Mouse (Mus musculus) liver, embryonic 13.5 days (tissue): Measurements from ENCODE around the gene Ide. TPM values are rescaled to one million over a fixed set of nuclear protein-coding genes. Genes with fewer than 3 reads are reported as not detected.
A peak's percentile ranks its signal among the peaks of the same experiment; 100 is the strongest.

Source experiments
- ATAC-seq: fragments of 200-750 bp; cut with Nextera tagmentation; 2 replicates; pipeline ENCODE4 v1.8.0; 2017; ENCODE audit warnings: low read depth, mild to moderate bottlenecking, moderate number of reproducible peaks, moderate library complexity
- DNase-seq: peaks from one replicate; pipeline ENCODE4 v3.0.0; 2022
- H3K27ac ChIP-seq: fragments of 300-500 bp; sonication (generic); 2 replicates; pipeline ENCODE4 v1.5.1; 2015; ENCODE audit warnings: moderate library complexity, mild to moderate bottlenecking, inconsistent platforms
- H3K27me3 ChIP-seq: fragments of 300-500 bp; sonication (generic); 2 replicates; pipeline ENCODE4 v1.6.1; 2015; ENCODE audit warnings: mild to moderate bottlenecking, inconsistent platforms
- H3K36me3 ChIP-seq: fragments of 300-500 bp; sonication (generic); 2 replicates; pipeline ENCODE4 v1.6.1; 2015; ENCODE audit warnings: mild to moderate bottlenecking, inconsistent platforms
- H3K4me1 ChIP-seq: fragments of 300-500 bp; sonication (generic); replicated peaks from 2 replicates; pipeline ENCODE4 v1.6.1; 2015; ENCODE audit warnings: inconsistent platforms
- H3K4me2 ChIP-seq: fragments of 300-500 bp; sonication (generic); 2 replicates; pipeline ENCODE4 v1.6.1; 2015; ENCODE audit warnings: inconsistent platforms, mild to moderate bottlenecking, moderate library complexity
- H3K4me3 ChIP-seq: fragments of 300-500 bp; sonication (generic); replicated peaks from 2 replicates; pipeline ENCODE4 v1.5.1; 2015; ENCODE audit warnings: mild to moderate bottlenecking, inconsistent platforms
- H3K9ac ChIP-seq: fragments of 300-500 bp; sonication (generic); 2 replicates; pipeline ENCODE4 v1.6.1; 2015; ENCODE audit warnings: mild to moderate bottlenecking, inconsistent platforms
- H3K9me3 ChIP-seq: fragments of 300-500 bp; sonication (generic); replicated peaks from 2 replicates; pipeline ENCODE4 v1.6.1; 2016; ENCODE audit warnings: inconsistent platforms
- WGBS: fragments of 180-500 bp; shearing (Covaris S2); methylation state at CpG from one replicate; pipeline ENCODE4 v1.1.7; 2015; ENCODE audit not compliant: insufficient replicate concordance; 5-methylcytosine and 5-hydroxymethylcytosine counted together
- polyA plus RNA-seq: library from polyadenylated mRNA; unstranded; fragments of >200 nt; fragmentation: Nextera tagmentation; extraction: Ambion mirVana; gene quantifications from 2 replicates; pipeline ENCODE4 v1.2.1, GENCODE M21; 2015

Ide gene
- polyA plus RNA-seq, result 31.1 and 44.4 TPM in 2 replicates

GRCm38 (mm10) chr19:37337752-37338151 is at the start of gene Ide:
Gene Ide (minus strand): TSS chr19:37337852.
- H3K9me3 ChIP-seq, result no peaks in the 10 kb centered on the region
- H3K4me2 ChIP-seq, result no peak within 1 kb of the TSS
- no peak for DNase-seq
- ATAC-seq, result no peak
- 61% methylated on average over 4 of the region's 4 CpGs for WGBS
- peaks cover 40% of the 10 kb centered on the region for H3K4me1 ChIP-seq
- H3K4me3 ChIP-seq, result no peak within 1 kb of the TSS
- no peak within 1 kb of the TSS for H3K27ac ChIP-seq
- H3K9ac ChIP-seq, result no peak within 1 kb of the TSS
- no peaks in the 10 kb centered on the region for H3K36me3 ChIP-seq
- H3K27me3 ChIP-seq, result no peaks in the 10 kb centered on the region

GRCm38 (mm10) chr19:37386126-37386525 is 48.5 kb upstream of the Ide start:
- no peaks in the 10 kb centered on the region for H3K9me3 ChIP-seq
- H3K4me3 ChIP-seq, result no peak overlapping the region
- peaks cover 91% of the 10 kb centered on the region for H3K36me3 ChIP-seq
- H3K9ac ChIP-seq, result no peak overlapping the region
- DNase-seq (no peak), ATAC-seq (no peak)
- 73% methylated on average over 3 of the region's 3 CpGs for WGBS
- no peaks in the 10 kb centered on the region for H3K27me3 ChIP-seq
- H3K4me2 ChIP-seq, result no peak overlapping the region
- H3K4me1 ChIP-seq, result peaks cover 9% of the 10 kb centered on the region; the same call in 1 of the 2 replicates
- no peak overlapping the region for H3K27ac ChIP-seq

GRCm38 (mm10) chr19:37378816-37379215 is 41.2 kb upstream of the Ide start:
- Histone ChIP-seq H3K4me3 (peak overlapping the region; percentile 93), H3K9me3 (no peaks in the 10 kb centered on the region), H3K27ac (peak overlapping the region; percentile 36; the same call in 1 of the 2 replicates), H3K4me1 (peaks cover 57% of the 10 kb centered on the region), H3K27me3 (no peaks in the 10 kb centered on the region), H3K4me2 (peak overlapping the region; percentile 85), H3K9ac (peak overlapping the region; percentile 98), H3K36me3 (peaks cover 49% of the 10 kb centered on the region)
- WGBS, result 84% methylated on average over 6 of the region's 6 CpGs
- no peak for ATAC-seq
- no peak for DNase-seq

GRCm38 (mm10) chr19:37377404-37377990 is 39.8 kb upstream of the Ide start:
- H3K4me1 ChIP-seq, result peaks cover 67% of the 10 kb centered on the region
- no peaks in the 10 kb centered on the region for H3K27me3 ChIP-seq
- DNase-seq (no peak), ATAC-seq (no peak)
- peaks cover 36% of the 10 kb centered on the region for H3K36me3 ChIP-seq
- H3K9me3 ChIP-seq, result no peaks in the 10 kb centered on the region
- peak overlapping the region; percentile 98 for H3K9ac ChIP-seq
- peak overlapping the region; percentile 85 for H3K4me2 ChIP-seq
- peak overlapping the region; percentile 93 for H3K4me3 ChIP-seq
- peak overlapping the region; percentile 39; the same call in 1 of the 2 replicates for H3K27ac ChIP-seq
- 11% methylated on average over 8 of the region's 8 CpGs for WGBS

- Histone ChIP-seq H3K4me2 (peak overlapping the region; percentile 85), H3K9me3 (no peaks in the 10 kb centered on the region), H3K27ac (peak overlapping the region; percentile 96), H3K9ac (peak overlapping the region; percentile 98), H3K27me3 (no peaks in the 10 kb centered on the region), H3K4me1 (peaks cover 64% of the 10 kb centered on the region), H3K36me3 (peaks cover 30% of the 10 kb centered on the region), H3K4me3 (peak overlapping the region; percentile 93)
- DNase-seq (no peak), ATAC-seq (no peak)
- WGBS, result under 1% methylated on average over 11 of the region's 11 CpGs
Measured at GRCm38 (mm10) chr19:37376841-37377240, 39.2 kb upstream of the Ide start.

- peak; percentile 92 for DNase-seq
- Histone ChIP-seq H3K4me2 (peak within 1 kb of the TSS; percentile 85), H3K4me3 (peak within 1 kb of the TSS; percentile 93), H3K9ac (peak within 1 kb of the TSS; percentile 98), H3K4me1 (peaks cover 58% of the 10 kb centered on the region), H3K27ac (peak within 1 kb of the TSS; percentile 96), H3K27me3 (no peaks in the 10 kb centered on the region), H3K9me3 (no peaks in the 10 kb centered on the region), H3K36me3 (peaks cover 24% of the 10 kb centered on the region)
- WGBS, result under 1% methylated on average over 73 of the region's 73 CpGs
- peak; percentile 97 for ATAC-seq
Measured at GRCm38 (mm10) chr19:37375755-37376615, 38.3 kb upstream of the Ide start, which contains the start of gene Kif11. Gene Kif11 (plus strand): TSS chr19:37376403.

GRCm38 (mm10) chr19:37374941-37375754 is 37.5 kb upstream of the Ide start:
- Histone ChIP-seq H3K27me3 (no peaks in the 10 kb centered on the region), H3K4me3 (peak overlapping the region; percentile 93), H3K27ac (peak overlapping the region; percentile 96), H3K4me1 (peaks cover 49% of the 10 kb centered on the region), H3K9ac (peak overlapping the region; percentile 98), H3K36me3 (peaks cover 15% of the 10 kb centered on the region), H3K4me2 (peak overlapping the region; percentile 78), H3K9me3 (no peaks in the 10 kb centered on the region)
- no peak for ATAC-seq
- 15% methylated on average over 7 of the region's 7 CpGs for WGBS
- no peak for DNase-seq

- Histone ChIP-seq H3K9me3 (no peaks in the 10 kb centered on the region), H3K36me3 (no peaks in the 10 kb centered on the region), H3K4me1 (peaks cover 25% of the 10 kb centered on the region), H3K27me3 (no peaks in the 10 kb centered on the region), H3K4me2 (no peak overlapping the region), H3K27ac (no peak overlapping the region), H3K9ac (no peak overlapping the region), H3K4me3 (no peak overlapping the region)
- WGBS, result 68% methylated on average over 5 of the region's 5 CpGs
- no peak for DNase-seq
- ATAC-seq, result no peak
Measured at GRCm38 (mm10) chr19:37370356-37370755, 32.7 kb upstream of the Ide start.

- 69% methylated on average over 4 of the region's 4 CpGs for WGBS
- Histone ChIP-seq H3K4me2 (no peak overlapping the region), H3K27ac (no peak overlapping the region), H3K27me3 (no peaks in the 10 kb centered on the region), H3K36me3 (no peaks in the 10 kb centered on the region), H3K9me3 (no peaks in the 10 kb centered on the region), H3K4me1 (peaks cover 21% of the 10 kb centered on the region), H3K4me3 (no peak overlapping the region), H3K9ac (no peak overlapping the region)
- no peak for DNase-seq
- ATAC-seq, result no peak
Measured at GRCm38 (mm10) chr19:37369921-37370320, 32.3 kb upstream of the Ide start.

GRCm38 (mm10) chr19:37368990-37369389 is 31.3 kb upstream of the Ide start:
- Histone ChIP-seq H3K4me3 (no peak overlapping the region), H3K9me3 (no peaks in the 10 kb centered on the region), H3K4me1 (peaks cover 12% of the 10 kb centered on the region), H3K4me2 (no peak overlapping the region), H3K27me3 (no peaks in the 10 kb centered on the region), H3K27ac (no peak overlapping the region), H3K9ac (no peak overlapping the region), H3K36me3 (no peaks in the 10 kb centered on the region)
- 76% methylated on average over 1 of the region's 1 CpGs for WGBS
- DNase-seq (no peak), ATAC-seq (no peak)
